Mouse (Mus musculus) cerebellum, adult (tissue): ENCODE measurements around the gene Arhgap28.

Experiments used
- ATAC-seq: cut with Nextera tagmentation; 2 replicates; pipeline ENCODE4 v1.9.2; 2017; ENCODE audit warnings: mild to moderate bottlenecking, moderate library complexity, mixed read lengths; ENCODE audit not compliant: insufficient number of reproducible peaks, low FRiP score, low TSS enrichment

Gene Arhgap28

GRCm38 (mm10) chr17:67944256-67944655 lies 59.7 kb downstream of the Arhgap28 start:
- no peak for ATAC-seq

- ATAC-seq = no peak
Measured at GRCm38 (mm10) chr17:67941026-67941425, 62.9 kb downstream of the Arhgap28 start.

- ATAC-seq = no peak
Measured at GRCm38 (mm10) chr17:67937050-67937449, 66.9 kb downstream of the Arhgap28 start.

- no peak for ATAC-seq
Measured at GRCm38 (mm10) chr17:67935556-67935955, 68.4 kb downstream of the Arhgap28 start.

DNA sequence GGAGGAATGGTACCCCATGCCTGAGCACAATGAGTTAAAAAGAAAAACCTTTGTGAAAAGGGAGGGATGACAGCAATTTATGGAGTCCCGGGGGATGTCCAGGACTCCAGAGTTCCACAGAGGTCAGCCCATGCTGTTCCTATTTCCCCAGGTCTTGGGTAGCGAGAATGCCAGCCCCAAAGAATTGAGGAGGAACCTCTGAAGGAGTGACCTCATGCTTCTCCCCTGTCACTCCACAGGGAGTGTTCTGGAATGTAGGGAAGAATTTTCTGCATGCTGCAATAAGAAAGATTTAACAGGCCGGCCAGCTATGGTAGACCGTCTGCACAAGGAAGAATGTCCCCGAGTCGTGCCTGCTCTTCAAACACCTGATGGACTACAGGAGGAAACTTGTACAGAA lies 72.5 kb downstream of the Arhgap28 start:
- no peak for ATAC-seq

GRCm38 (mm10) chr17:67930957-67931356 lies 73.0 kb downstream of the Arhgap28 start:
- ATAC-seq = no peak

DNA sequence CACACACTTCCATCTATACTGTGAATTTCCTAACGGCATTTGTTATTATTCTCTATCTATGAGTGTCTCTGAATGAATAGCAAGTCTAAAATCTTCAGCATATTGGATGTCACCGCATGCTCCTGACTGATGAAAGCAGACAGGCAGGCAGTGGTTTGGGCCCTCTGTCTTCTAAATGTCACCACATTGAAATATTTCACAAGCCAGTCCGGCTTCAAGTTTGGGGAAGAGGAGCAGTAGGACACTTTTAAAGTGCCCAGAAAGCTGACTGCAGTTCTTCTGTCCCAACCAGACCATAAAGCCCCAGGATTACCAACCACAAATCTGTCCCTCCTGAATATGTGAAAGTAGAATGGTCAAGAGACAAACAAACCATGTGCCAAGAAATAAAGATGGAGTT lies 73.5 kb downstream of the Arhgap28 start:
- ATAC-seq = no peak

- no peak for ATAC-seq
Measured at GRCm38 (mm10) chr17:67928280-67928679, 75.6 kb downstream of the Arhgap28 start.

DNA sequence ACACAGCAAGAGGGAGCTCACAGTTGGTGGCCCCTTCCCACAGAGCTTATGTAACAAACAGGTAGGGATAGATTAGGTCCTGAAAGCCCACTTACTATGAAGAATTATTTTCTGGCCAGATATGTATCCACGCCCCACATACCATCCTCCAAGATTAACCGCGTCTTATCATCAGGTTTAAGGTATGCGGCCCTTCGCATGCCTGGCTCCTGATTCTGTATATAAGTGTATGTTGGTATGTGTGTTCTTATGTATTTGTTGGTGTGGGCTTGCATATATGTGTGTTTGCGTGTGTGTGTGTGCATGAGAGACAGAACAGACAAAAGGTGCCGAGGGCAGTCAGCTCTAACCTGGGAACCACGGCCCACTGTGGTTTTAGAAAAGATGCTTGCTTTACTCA lies 76.1 kb downstream of the Arhgap28 start:
- no peak for ATAC-seq

GRCm38 (mm10) chr17:67919959-67920358 lies 84.0 kb downstream of the Arhgap28 start:
- ATAC-seq = no peak

GRCm38 (mm10) chr17:67918201-67918600 lies 85.7 kb downstream of the Arhgap28 start:
- peak; percentile 76 for ATAC-seq

GRCm38 (mm10) chr17:67916901-67917300 lies 87.0 kb downstream of the Arhgap28 start:
- ATAC-seq = no peak

- no peak for ATAC-seq
Measured at GRCm38 (mm10) chr17:67912640-67913039, 91.3 kb downstream of the Arhgap28 start.

GRCm38 (mm10) chr17:67912051-67912450 lies 91.9 kb downstream of the Arhgap28 start:
- ATAC-seq = no peak

DNA sequence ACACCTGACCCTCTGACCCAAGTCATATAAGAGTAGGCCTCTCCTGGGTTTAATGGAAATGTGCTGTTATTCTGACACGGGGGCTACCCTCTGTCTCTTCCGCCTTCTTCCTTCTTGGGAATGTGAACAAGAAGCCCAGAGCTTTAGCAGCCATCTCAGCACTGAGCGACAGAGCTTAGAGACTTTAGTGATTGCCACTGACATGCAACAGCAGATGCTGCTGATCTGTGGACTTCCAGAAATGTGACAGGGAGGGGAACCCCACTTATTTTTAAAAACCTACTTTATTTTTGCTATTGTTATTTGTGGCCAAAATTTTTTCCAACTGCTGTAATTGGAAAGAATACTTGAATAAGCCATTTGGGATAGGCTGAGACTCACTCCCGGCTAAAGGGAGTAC lies 95.4 kb downstream of the Arhgap28 start:
- ATAC-seq = no peak

DNA sequence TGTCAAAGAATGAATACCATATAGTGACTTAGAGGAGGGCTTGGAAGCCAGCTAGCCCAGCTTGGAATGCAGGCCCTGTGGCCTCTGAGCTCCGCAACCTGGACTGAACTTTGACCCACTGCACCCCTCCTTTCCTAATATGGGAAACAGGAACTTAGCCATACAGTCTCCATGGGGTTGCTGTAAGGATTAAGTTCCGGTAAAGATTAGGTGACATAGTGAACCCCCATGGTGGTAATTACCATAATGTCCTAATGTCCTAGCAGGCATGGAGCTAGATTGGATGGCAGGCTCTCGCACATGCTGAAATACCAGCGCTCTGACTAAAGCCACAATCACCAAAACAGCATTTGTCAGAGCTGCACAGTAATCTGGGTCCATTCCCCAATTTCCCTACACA lies 95.8 kb downstream of the Arhgap28 start:
- ATAC-seq = no peak

GRCm38 (mm10) chr17:67907532-67908054 lies 96.3 kb downstream of the Arhgap28 start:
- ATAC-seq = no peak

DNA sequence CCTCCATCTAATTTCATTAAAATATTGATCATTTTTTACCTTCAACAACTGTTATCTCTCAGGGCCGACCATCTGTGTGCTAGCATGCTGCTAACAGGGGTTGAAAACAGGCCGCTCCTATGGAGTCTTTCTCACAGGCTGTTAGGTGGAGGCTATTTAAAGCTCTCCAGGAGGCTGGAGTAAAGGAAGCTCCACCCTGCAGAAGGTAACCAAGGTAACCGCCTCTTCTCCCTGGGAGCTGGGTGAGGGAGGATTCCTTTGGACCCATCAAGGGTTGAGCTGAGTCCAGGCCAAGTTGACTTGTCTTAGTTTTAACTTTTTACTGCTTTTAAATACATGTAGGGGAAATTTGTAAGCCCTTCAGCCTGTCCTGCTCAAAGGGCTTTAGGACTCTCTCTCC lies 97.7 kb downstream of the Arhgap28 start:
- ATAC-seq = no peak

DNA sequence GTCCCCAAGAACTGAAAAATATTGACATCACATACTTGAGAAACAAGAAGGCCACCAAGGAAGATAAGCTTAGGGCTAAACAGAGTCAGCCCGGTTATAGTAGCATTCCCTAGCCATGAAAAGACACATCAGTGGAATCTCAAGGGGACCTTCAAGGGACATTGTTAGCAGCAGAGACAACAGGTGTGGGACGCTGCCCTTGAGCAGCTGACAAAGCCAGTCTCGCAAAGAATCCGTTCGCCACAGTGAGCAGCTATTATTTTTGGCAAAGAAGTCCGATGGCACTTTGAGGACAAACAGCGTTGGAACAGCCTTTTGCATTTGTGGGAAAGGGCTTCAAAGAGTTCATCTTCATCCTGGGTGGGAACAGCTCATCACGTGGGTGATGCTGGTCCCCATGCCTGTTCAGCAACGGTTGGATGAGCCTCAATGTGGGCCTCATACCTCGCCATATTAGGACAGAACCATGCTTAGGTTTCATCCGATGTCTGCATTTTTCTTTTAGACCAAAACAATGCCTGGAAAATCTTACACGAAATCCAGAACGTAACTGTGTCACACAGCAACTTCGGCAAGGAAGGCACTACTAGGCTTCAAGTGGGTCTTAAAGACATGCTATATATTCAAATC lies 99.5 kb downstream of the Arhgap28 start:
- ATAC-seq = no peak

DNA sequence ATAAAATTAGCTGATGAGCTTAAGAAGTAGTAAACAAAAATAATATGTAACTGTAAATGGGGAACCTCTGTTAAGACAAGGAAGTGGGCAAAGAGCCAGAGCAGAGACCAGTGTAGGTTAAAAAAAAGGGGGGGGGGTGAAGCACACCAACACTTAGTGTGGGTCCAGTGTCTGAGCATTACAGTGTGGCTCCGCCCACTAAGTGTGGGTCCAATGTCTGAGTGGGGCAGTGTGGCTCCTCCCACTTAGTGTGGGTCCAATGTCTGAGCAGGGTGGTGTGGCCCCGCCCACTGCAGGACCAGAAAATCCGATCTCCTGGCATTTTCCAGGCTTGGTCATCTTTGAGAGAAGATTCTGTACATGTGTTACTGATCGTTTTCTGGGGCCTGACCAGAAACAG lies 101.1 kb downstream of the Arhgap28 start:
- ATAC-seq = no peak

GRCm38 (mm10) chr17:67901161-67901560 lies 102.8 kb downstream of the Arhgap28 start:
- no peak for ATAC-seq

GRCm38 (mm10) chr17:67899376-67899775 lies 104.5 kb downstream of the Arhgap28 start:
- ATAC-seq = no peak

DNA sequence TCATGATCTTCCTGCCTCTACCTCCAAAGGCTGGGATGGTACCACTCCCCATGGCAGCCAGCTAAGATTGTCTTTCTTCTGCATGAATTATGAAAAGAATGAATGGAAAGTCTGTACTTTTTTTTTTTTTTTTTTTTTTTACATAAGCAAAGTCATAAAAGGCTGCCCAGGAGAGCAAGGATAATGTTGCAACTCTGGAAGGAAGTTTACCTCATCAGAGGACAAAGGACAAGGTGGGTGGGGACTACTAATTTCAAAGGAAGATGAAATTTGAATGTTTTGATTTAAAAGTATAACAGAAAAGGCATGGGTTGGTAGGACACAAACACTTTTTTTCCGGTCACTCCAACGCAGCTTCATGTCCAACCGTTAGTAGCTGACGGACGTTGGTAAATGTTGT lies 107.5 kb downstream of the Arhgap28 start:
- ATAC-seq = no peak
